In the genomic region with DNA sequence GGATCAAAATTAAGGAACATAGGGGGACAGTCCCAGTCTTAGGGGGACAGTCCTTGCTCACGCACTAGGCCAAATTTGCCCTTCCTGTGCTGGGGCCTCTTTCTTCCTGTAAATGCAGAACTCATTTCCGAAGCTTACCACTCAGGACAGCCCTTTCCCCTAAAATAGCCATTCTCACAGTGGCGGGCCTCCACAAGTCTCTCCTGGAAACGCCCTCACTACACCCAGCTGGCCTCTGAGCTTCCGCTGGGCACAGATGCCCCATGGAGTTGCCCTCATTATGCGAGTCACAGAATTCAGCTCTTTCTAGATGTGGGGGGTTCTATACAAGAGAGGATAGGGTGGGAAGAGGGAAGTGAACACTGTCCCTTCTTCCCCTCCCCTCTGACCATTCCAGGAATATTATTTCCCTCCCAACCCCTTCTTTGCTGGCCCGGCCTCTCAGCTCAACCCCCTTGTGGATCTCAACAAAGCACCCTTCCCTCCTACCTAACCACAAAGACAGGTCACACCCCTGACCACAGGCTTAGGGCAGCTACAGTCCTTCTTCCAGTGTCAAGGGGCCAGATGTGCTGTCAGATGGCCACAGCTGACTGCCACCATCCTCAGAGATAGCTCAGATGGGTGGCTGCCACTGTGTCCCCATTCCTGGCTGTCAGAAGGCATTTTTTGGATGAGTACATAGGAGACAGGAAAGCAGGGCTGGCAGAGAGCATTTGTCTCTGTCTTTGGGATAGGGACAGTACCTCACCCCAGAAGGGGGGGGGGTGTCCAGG, we compare ENCODE assay signal across 11 mouse cellular contexts. TPM values are rescaled to one million over a fixed set of nuclear protein-coding genes. Genes with fewer than 3 reads are reported as not detected.
A peak's percentile ranks its signal among the peaks of the same experiment; 100 is the strongest.
DNase-seq lines count a peak whose midpoint lies in the region; ATAC-seq and TF ChIP-seq lines count a peak whose summit lies in the region.
"Had no signal": no experiment of that assay in that cellular context is flagged by ENCODE, and none has a peak within 500 bp of the region (broad histone marks: within the 10 kb centered on the region; RNA-seq: fewer than 3 reads in every experiment).

No protein-coding gene starts in this region.

- no peaks in the 10 kb centered on the region for H3K9me3 ChIP-seq in lung, embryonic 14.5 days (ENCODE audit: low read depth, low read length)
- no peaks in the 10 kb centered on the region for H3K9me3 ChIP-seq in liver, embryonic 11.5 days (ENCODE audit: control insufficient read depth, low read length)
- no peaks in the 10 kb centered on the region for H3K9me3 ChIP-seq in megakaryocyte, embryonic 14.5 days
- no peaks in the 10 kb centered on the region for H3K9me3 ChIP-seq in stomach, embryonic 14.5 days (ENCODE audit: control insufficient read depth, low read depth, low read length)
- H3K9me3 ChIP-seq: heart, embryonic 15.5 days; neural tube, embryonic 13.5 days had no signal

- TF ChIP-seq POLR2A in lung, adult 2 months (IDR thresholded peaks at IDR 0.05; ENCODE audit: borderline replicate concordance, extremely low read depth, low read depth, low read length) = no peak

- no peak for TF ChIP-seq CTCF in lung, embryonic 14.5 days (IDR thresholded peaks at IDR 0.05; ENCODE audit: low read depth)
- no peak for TF ChIP-seq CTCF in lung, adult 2 months (IDR thresholded peaks at IDR 0.05; ENCODE audit: insufficient read depth, low read length)

- ATAC-seq in lung, embryonic 14.5 days (ENCODE audit: insufficient read depth) = no peak
- ATAC-seq in liver, embryonic 11.5 days (replicated peaks; ENCODE audit: low FRiP score) = peak; percentile 57
- ATAC-seq in stomach, embryonic 14.5 days (ENCODE audit: insufficient number of reproducible peaks, insufficient read depth, low FRiP score, low read depth) = peak; percentile 28; the same call in 1 of the 2 replicates
- ATAC-seq: intestine, postnatal 0 days had no signal

- no peak overlapping the region for H3K9ac ChIP-seq in lung, embryonic 14.5 days
- peak overlapping the region; percentile 39; the same call in 1 of the 2 replicates for H3K9ac ChIP-seq in liver, embryonic 11.5 days (ENCODE audit: low read depth, low read length)
- no peak overlapping the region for H3K9ac ChIP-seq in stomach, embryonic 14.5 days (replicated peaks; ENCODE audit: low read depth, low read length)
- H3K9ac ChIP-seq: heart, embryonic 15.5 days; neural tube, embryonic 13.5 days had no signal

- H3K27ac ChIP-seq in lung, embryonic 14.5 days (ENCODE audit: low read depth) = no peak overlapping the region
- peak overlapping the region; percentile 69 for H3K27ac ChIP-seq in liver, embryonic 11.5 days (ENCODE audit: low read depth, low read length)
- H3K27ac ChIP-seq in stomach, embryonic 14.5 days (ENCODE audit: low read length) = no peak overlapping the region
- H3K27ac ChIP-seq: heart, embryonic 15.5 days; neural tube, embryonic 13.5 days had no signal

- DNase-seq in lung, embryonic 14.5 days = peak; percentile 14
- no peak for DNase-seq in lung, adult 2 months
- peak; percentile 50 for DNase-seq in liver, embryonic 11.5 days (ENCODE audit: low spot score)
- no peak for DNase-seq in cerebellum, adult 9-10 months
- DNase-seq in cerebellum, postnatal 25 days = no peak
- DNase-seq in urinary bladder, adult 2 months (ENCODE audit: low spot score) = no peak

- no peak overlapping the region for H3K4me2 ChIP-seq in lung, embryonic 14.5 days
- H3K4me2 ChIP-seq in liver, embryonic 11.5 days = peak overlapping the region; percentile 26; the same call in 1 of the 2 replicates
- no peak overlapping the region for H3K4me2 ChIP-seq in stomach, embryonic 14.5 days (replicated peaks; ENCODE audit: low read depth, low read length)
- H3K4me2 ChIP-seq: heart, embryonic 15.5 days; neural tube, embryonic 13.5 days had no signal

- WGBS in lung, embryonic 14.5 days = 63% methylated on average over 7 of the region's 7 CpGs
- WGBS in lung, adult 2 months = 39% methylated on average over 7 of the region's 7 CpGs
- 37% methylated on average over 7 of the region's 7 CpGs for WGBS in liver, embryonic 11.5 days
- 77% methylated on average over 7 of the region's 7 CpGs for WGBS in stomach, embryonic 14.5 days

- no peaks in the 10 kb centered on the region for H3K4me1 ChIP-seq in lung, embryonic 14.5 days (ENCODE audit: insufficient read depth)
- no peaks in the 10 kb centered on the region for H3K4me1 ChIP-seq in lung, adult 2 months (ENCODE audit: control insufficient read depth, insufficient read depth, low read length)
- H3K4me1 ChIP-seq in liver, embryonic 11.5 days (replicated peaks; ENCODE audit: control insufficient read depth, insufficient read depth, low read length) = peaks cover 25% of the 10 kb centered on the region
- peaks cover 97% of the 10 kb centered on the region for H3K4me1 ChIP-seq in megakaryocyte, embryonic 14.5 days
- no peaks in the 10 kb centered on the region for H3K4me1 ChIP-seq in stomach, embryonic 14.5 days (ENCODE audit: control insufficient read depth, insufficient read depth, low read length)
- H3K4me1 ChIP-seq: neural tube, embryonic 13.5 days had no signal

- H3K36me3 ChIP-seq in lung, embryonic 14.5 days (ENCODE audit: insufficient read depth) = no peaks in the 10 kb centered on the region
- no peaks in the 10 kb centered on the region for H3K36me3 ChIP-seq in liver, embryonic 11.5 days (ENCODE audit: control insufficient read depth, insufficient read depth, low read length)
- peaks cover 8% of the 10 kb centered on the region for H3K36me3 ChIP-seq in megakaryocyte, embryonic 14.5 days (replicated peaks; ENCODE audit: low read length)
- no peaks in the 10 kb centered on the region for H3K36me3 ChIP-seq in stomach, embryonic 14.5 days (ENCODE audit: control insufficient read depth, insufficient read depth, low read length)
- H3K36me3 ChIP-seq: heart, embryonic 15.5 days had no signal

- no peak overlapping the region for H3K4me3 ChIP-seq in lung, embryonic 14.5 days (ENCODE audit: low read depth, low read length)
- no peak overlapping the region for H3K4me3 ChIP-seq in lung, adult 2 months (replicated peaks; ENCODE audit: extremely low read depth, low read depth, low read length)
- no peak overlapping the region for H3K4me3 ChIP-seq in liver, embryonic 11.5 days (ENCODE audit: low read depth, low read length)
- H3K4me3 ChIP-seq in megakaryocyte, embryonic 14.5 days (replicated peaks) = peak overlapping the region; percentile 85
- H3K4me3 ChIP-seq in stomach, embryonic 14.5 days (ENCODE audit: low read depth, low read length) = no peak overlapping the region
- H3K4me3 ChIP-seq: heart, embryonic 15.5 days; neural tube, embryonic 13.5 days had no signal

- no peaks in the 10 kb centered on the region for H3K27me3 ChIP-seq in lung, embryonic 14.5 days (ENCODE audit: insufficient read depth, low read length)
- H3K27me3 ChIP-seq in liver, embryonic 11.5 days (replicated peaks; ENCODE audit: control insufficient read depth, insufficient read depth, low read length) = no peaks in the 10 kb centered on the region
- H3K27me3 ChIP-seq in megakaryocyte, embryonic 14.5 days (replicated peaks) = no peaks in the 10 kb centered on the region
- no peaks in the 10 kb centered on the region for H3K27me3 ChIP-seq in stomach, embryonic 14.5 days (ENCODE audit: control insufficient read depth, insufficient read depth, low read length)
- H3K27me3 ChIP-seq: heart, embryonic 15.5 days; neural tube, embryonic 13.5 days had no signal

RNA-seq across cellular contexts. Expression of a gene that starts 38.9 kb away (rescaled TPM):
- 7.2 and 7.5 TPM in 2 replicates for polyA plus RNA-seq in lung, embryonic 14.5 days (2014; fragmentation: Nextera tagmentation; extraction: Ambion mirVana)
- 13.7 and 16.4 TPM in 2 replicates for polyA plus RNA-seq in lung, adult 2 months (2012; rRNA removed)
- polyA plus RNA-seq in liver, embryonic 11.5 days (2014; fragmentation: Nextera tagmentation; extraction: Ambion mirVana) = 8.9 TPM in 2 replicates
- polyA plus RNA-seq in megakaryocyte, embryonic 14.5 days (2012; ENCODE audit: insufficient read depth, low replicate concordance) = 3.7 and 8.8 TPM in 2 replicates
- polyA plus RNA-seq in stomach, embryonic 14.5 days (2014; fragmentation: Nextera tagmentation; extraction: Ambion mirVana) = 6.7 and 7.3 TPM in 2 replicates
- 1.4 and 2.3 TPM in 2 replicates for polyA plus RNA-seq in urinary bladder, adult 2 months (2012; rRNA removed)

Comparison
In these comparisons a context has a peak if more than half of its experiments do, and no peak if none do; other contexts are left out.
1. DNase-seq: peak in lung, embryonic 14.5 days (single experiment) and liver, embryonic 11.5 days (single experiment); none in lung, adult 2 months (single experiment), cerebellum, adult 9-10 months (single experiment), cerebellum, postnatal 25 days (0 of 2) and urinary bladder, adult 2 months (single experiment).